Mouse (Mus musculus): ENCODE results near the gene Ccnd1. TPM values are rescaled to one million over a fixed set of nuclear protein-coding genes. Genes with fewer than 3 reads are reported as not detected.
"Not testable (repeated sequence)": the region's sequence is repeated elsewhere in the genome, so short reads cannot be mapped to it uniquely, and the experiment has no call there.

Gene Ccnd1
- polyA plus RNA-seq, 1 experiment from 2014 or later: 238 TPM

GRCm38 (mm10) chr7:144914948-144915750 is 24.6 kb downstream of the Ccnd1 start, which contains the start of gene LTO1:
TSS of gene LTO1 (plus strand) at chr7:144915100.
- Histone ChIP-seq H3K9me3 (replicated peaks) (no peaks in the 10 kb centered on the region), H3K27me3 (ENCODE audit: low read depth, poor library complexity, severe bottlenecking) (no peaks in the 10 kb centered on the region), H3K4me3 (peak within 1 kb of the TSS; percentile 68), H3K36me3 (peaks cover 31% of the 10 kb centered on the region), H3K4me1 (peaks cover 16% of the 10 kb centered on the region), H3K27ac (replicated peaks) (peak within 1 kb of the TSS; percentile 87)
- peak; percentile 92 for DNase-seq (ENCODE audit: low spot score)
- WGBS: under 1% methylated on average over 55 of the region's 55 CpGs

GRCm38 (mm10) chr7:144914296-144914947 is 25.3 kb downstream of the Ccnd1 start:
- Histone ChIP-seq H3K4me3 (peak overlapping the region; percentile 68), H3K4me1 (peaks cover 16% of the 10 kb centered on the region), H3K27ac (replicated peaks) (peak overlapping the region; percentile 87), H3K9me3 (replicated peaks) (no peaks in the 10 kb centered on the region), H3K36me3 (peaks cover 24% of the 10 kb centered on the region), H3K27me3 (ENCODE audit: low read depth, poor library complexity, severe bottlenecking) (no peaks in the 10 kb centered on the region)
- no peak for DNase-seq (ENCODE audit: low spot score)
- WGBS: 6% methylated on average over 17 of the region's 17 CpGs

GRCm38 (mm10) chr7:144912897-144913296 is 26.8 kb downstream of the Ccnd1 start:
- no peak overlapping the region for H3K27ac ChIP-seq (replicated peaks)
- 80% methylated on average over 4 of the region's 4 CpGs for WGBS
- no peaks in the 10 kb centered on the region for H3K27me3 ChIP-seq (ENCODE audit: low read depth, poor library complexity, severe bottlenecking)
- no peaks in the 10 kb centered on the region for H3K9me3 ChIP-seq (replicated peaks)
- DNase-seq (ENCODE audit: low spot score): no peak
- peaks cover 21% of the 10 kb centered on the region for H3K4me1 ChIP-seq
- H3K36me3 ChIP-seq: peaks cover 10% of the 10 kb centered on the region
- H3K4me3 ChIP-seq: no peak overlapping the region

- Histone ChIP-seq H3K9me3 (replicated peaks) (no peaks in the 10 kb centered on the region), H3K36me3 (no peaks in the 10 kb centered on the region), H3K4me3 (no peak overlapping the region), H3K27ac (replicated peaks) (no peak overlapping the region), H3K27me3 (ENCODE audit: low read depth, poor library complexity, severe bottlenecking) (no peaks in the 10 kb centered on the region; the same call in 1 of the 2 replicates), H3K4me1 (peaks cover 21% of the 10 kb centered on the region)
- WGBS: 78% methylated on average over 1 of the region's 1 CpGs
- no peak for DNase-seq (ENCODE audit: low spot score)
Observed at GRCm38 (mm10) chr7:144911121-144911520, 28.6 kb downstream of the Ccnd1 start.

GRCm38 (mm10) chr7:144908705-144909104 is 31.0 kb downstream of the Ccnd1 start:
- Histone ChIP-seq H3K27me3 (ENCODE audit: low read depth, poor library complexity, severe bottlenecking) (no peaks in the 10 kb centered on the region; the same call in 1 of the 2 replicates), H3K9me3 (replicated peaks) (no peaks in the 10 kb centered on the region), H3K27ac (replicated peaks) (no peak overlapping the region), H3K4me1 (peaks cover 12% of the 10 kb centered on the region), H3K36me3 (peaks cover 17% of the 10 kb centered on the region), H3K4me3 (no peak overlapping the region)
- no peak for DNase-seq (ENCODE audit: low spot score)
- 34% methylated on average over 7 of the region's 7 CpGs for WGBS

- 22% methylated on average over 8 of the region's 8 CpGs for WGBS
- Histone ChIP-seq H3K27me3 (ENCODE audit: low read depth, poor library complexity, severe bottlenecking) (no peaks in the 10 kb centered on the region; the same call in 1 of the 2 replicates), H3K4me3 (no peak overlapping the region), H3K9me3 (replicated peaks) (no peaks in the 10 kb centered on the region), H3K36me3 (peaks cover 26% of the 10 kb centered on the region), H3K4me1 (peaks cover 12% of the 10 kb centered on the region), H3K27ac (replicated peaks) (no peak overlapping the region)
- no peak for DNase-seq (ENCODE audit: low spot score)
Observed at GRCm38 (mm10) chr7:144907793-144908192, 31.9 kb downstream of the Ccnd1 start.

GRCm38 (mm10) chr7:144906708-144907397 is 32.9 kb downstream of the Ccnd1 start:
- Histone ChIP-seq H3K27ac (replicated peaks) (no peak overlapping the region; the same call in 1 of the 2 replicates), H3K36me3 (peaks cover 29% of the 10 kb centered on the region), H3K4me1 (peaks cover 12% of the 10 kb centered on the region), H3K27me3 (ENCODE audit: low read depth, poor library complexity, severe bottlenecking) (no peaks in the 10 kb centered on the region; the same call in 1 of the 2 replicates), H3K4me3 (peak overlapping the region; percentile 38), H3K9me3 (replicated peaks) (no peaks in the 10 kb centered on the region)
- DNase-seq (ENCODE audit: low spot score): peak; percentile 79
- 11% methylated on average over 28 of the region's 28 CpGs for WGBS

- not testable (repeated sequence) for H3K27ac ChIP-seq (replicated peaks); DNase-seq (ENCODE audit: low spot score); H3K4me3 ChIP-seq; H3K27me3 ChIP-seq (ENCODE audit: low read depth, poor library complexity, severe bottlenecking); H3K9me3 ChIP-seq (replicated peaks)
- WGBS: 95% methylated on average over 3 of the region's 3 CpGs
- H3K36me3 ChIP-seq: peaks cover 40% of the 10 kb centered on the region
- peaks cover 24% of the 10 kb centered on the region for H3K4me1 ChIP-seq
Observed at GRCm38 (mm10) chr7:144905514-144905913, 34.2 kb downstream of the Ccnd1 start.

- Histone ChIP-seq H3K36me3 (peaks cover 43% of the 10 kb centered on the region), H3K27me3 (ENCODE audit: low read depth, poor library complexity, severe bottlenecking) (peaks cover 56% of the 10 kb centered on the region), H3K4me3 (peak overlapping the region; percentile 72), H3K9me3 (replicated peaks) (no peaks in the 10 kb centered on the region), H3K27ac (replicated peaks) (peak overlapping the region; percentile 89), H3K4me1 (peaks cover 76% of the 10 kb centered on the region)
- DNase-seq (ENCODE audit: low spot score): peak; percentile 50
- 11% methylated on average over 6 of the region's 6 CpGs for WGBS
Observed at GRCm38 (mm10) chr7:144898506-144898905, 41.2 kb downstream of the Ccnd1 start.

GRCm38 (mm10) chr7:144896294-144897218 is 43.2 kb downstream of the Ccnd1 start, which contains the start of gene Fgf15:
TSS of gene Fgf15 (plus strand) at chr7:144896531.
- Histone ChIP-seq H3K4me1 (peaks cover 79% of the 10 kb centered on the region), H3K27me3 (ENCODE audit: low read depth, poor library complexity, severe bottlenecking) (peaks cover 56% of the 10 kb centered on the region)
- WGBS: under 1% methylated on average over 65 of the region's 65 CpGs

GRCm38 (mm10) chr7:144895305-144896111 is 44.2 kb downstream of the Ccnd1 start:
- peak; percentile 87 for DNase-seq (ENCODE audit: low spot score)
- peak overlapping the region; percentile 89 for H3K27ac ChIP-seq (replicated peaks)
- H3K27me3 ChIP-seq (ENCODE audit: low read depth, poor library complexity, severe bottlenecking): peaks cover 56% of the 10 kb centered on the region
- H3K9me3 ChIP-seq (replicated peaks): no peaks in the 10 kb centered on the region
- WGBS: under 1% methylated on average over 37 of the region's 37 CpGs
- H3K4me3 ChIP-seq: peak overlapping the region; percentile 72
- peaks cover 22% of the 10 kb centered on the region for H3K36me3 ChIP-seq
- peaks cover 69% of the 10 kb centered on the region for H3K4me1 ChIP-seq

More at GRCm38 (mm10) chr7:144896294-144897218, 43.2 kb downstream of the Ccnd1 start, which contains the start of gene Fgf15:
- H3K9me3 ChIP-seq (replicated peaks): no peaks in the 10 kb centered on the region
- peak; percentile 74 for DNase-seq (ENCODE audit: low spot score)
- H3K4me3 ChIP-seq: peak within 1 kb of the TSS; percentile 72
- peaks cover 31% of the 10 kb centered on the region for H3K36me3 ChIP-seq
- peak within 1 kb of the TSS; percentile 89 for H3K27ac ChIP-seq (replicated peaks)
